Mouse (Mus musculus): ENCODE data around the gene Flnb. TPM values are rescaled to one million over a fixed set of nuclear protein-coding genes. Genes with fewer than 3 reads are reported as not detected.
A peak's percentile ranks its signal among the peaks of the same experiment; 100 is the strongest.

Gene Flnb
- total RNA-seq, 2 experiments from 2014 or later: 41.7 to 74.9 TPM

- peak in 1 of 2 experiments; percentile 50 for DNase-seq
These were observed 126.7 kb downstream of the Flnb start for GRCm38 (mm10) chr14:7944349-7945039.

- DNase-seq: no peak
These were observed 127.5 kb downstream of the Flnb start for GRCm38 (mm10) chr14:7945261-7945660.

GRCm38 (mm10) chr14:7951234-7951633, 133.5 kb downstream of the Flnb start:
- no peak for DNase-seq

- peak in 1 of 2 experiments; percentile 51 for DNase-seq
These were observed 135.0 kb downstream of the Flnb start for GRCm38 (mm10) chr14:7952610-7953254.

- no peak for DNase-seq
These were observed 136.3 kb downstream of the Flnb start for GRCm38 (mm10) chr14:7954071-7954471.

GRCm38 (mm10) chr14:7956427-7956826, 138.7 kb downstream of the Flnb start:
- no peak for DNase-seq

DNA sequence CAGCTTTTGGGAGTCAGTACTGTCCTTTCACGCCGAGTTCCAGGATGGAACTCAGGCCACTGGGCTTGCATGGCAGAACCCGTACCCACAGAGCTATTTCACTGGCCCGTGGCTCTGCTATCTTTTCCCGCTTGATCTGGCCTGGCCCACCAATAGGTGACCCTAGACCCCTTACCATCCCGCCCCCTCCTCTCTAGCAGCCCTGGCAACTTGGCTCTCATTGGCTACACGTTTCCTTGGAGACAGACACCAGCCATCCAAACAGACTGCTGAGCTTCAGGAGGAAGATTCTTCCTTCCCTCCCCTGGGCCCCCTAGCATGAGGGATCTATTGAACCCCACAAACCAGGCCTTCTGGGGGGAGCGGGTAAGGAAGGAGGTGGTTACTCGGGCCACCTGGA, 139.3 kb downstream of the Flnb start, which contains the start of gene Gm45521:
TSS of gene Gm45521 (plus strand) at position 240 of the 400 bp plus-strand sequence.
- DNase-seq: no peak

DNA sequence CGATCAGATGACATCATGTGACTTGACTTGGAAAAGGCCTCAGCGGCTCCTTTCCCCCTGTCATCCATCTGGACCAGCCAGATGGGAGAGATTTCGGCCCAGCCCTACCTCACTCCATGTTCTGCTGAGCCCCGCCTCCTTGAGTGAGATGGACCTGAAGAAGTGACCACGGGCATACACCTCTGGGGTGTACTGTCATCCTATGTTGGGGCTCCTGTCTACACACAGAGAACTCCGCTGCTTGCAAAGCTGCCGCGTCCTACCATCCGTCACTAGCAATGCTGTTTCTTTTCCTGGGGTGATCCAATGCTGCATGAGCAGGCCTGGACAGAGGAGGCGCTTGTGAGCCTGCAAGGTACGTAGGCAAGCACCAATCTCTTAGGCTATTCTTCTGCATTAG, 142.9 kb downstream of the Flnb start:
- DNase-seq: peak in 1 of 2 experiments; percentile 41

- no peak for DNase-seq
These were observed 144.0 kb downstream of the Flnb start for GRCm38 (mm10) chr14:7961714-7962113.

DNA sequence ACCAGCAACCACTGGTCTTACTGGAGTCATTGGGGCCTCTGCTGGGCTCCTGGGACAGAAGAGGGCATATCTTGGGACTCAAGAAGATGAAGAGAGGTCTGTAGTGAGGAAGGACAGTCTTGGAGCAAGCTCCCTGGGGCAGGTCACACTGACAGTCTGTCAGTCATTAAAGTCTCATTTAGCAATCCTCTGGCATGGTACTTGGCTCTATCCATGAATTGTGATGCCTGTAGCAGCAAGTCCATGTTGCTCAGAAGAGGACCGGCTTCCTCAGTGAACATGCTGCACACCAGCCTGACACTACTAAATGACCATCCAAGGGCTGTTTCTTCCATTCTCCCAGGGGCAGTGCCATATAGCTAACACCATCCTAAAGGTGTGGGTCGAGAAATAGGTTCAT, 144.9 kb downstream of the Flnb start:
- DNase-seq: no peak

DNA sequence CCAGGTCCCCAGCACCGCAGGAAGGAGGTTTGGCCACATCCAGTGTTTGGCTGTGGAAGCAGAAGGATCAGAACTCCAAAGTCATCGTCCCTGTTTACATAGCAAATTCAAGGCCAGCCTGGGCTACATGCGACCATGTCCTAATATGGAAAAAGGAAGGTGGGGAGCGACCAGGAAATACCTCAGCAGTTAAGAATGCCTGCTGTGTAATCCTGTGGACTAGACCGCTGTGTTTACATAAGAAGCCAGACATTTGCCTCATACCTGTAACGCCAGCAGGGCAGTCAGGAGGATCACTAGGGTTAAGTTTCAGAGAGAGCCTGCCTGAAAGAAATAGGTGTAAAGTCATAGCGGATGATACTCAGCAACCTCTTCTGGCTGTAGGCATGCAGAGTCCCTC, 145.4 kb downstream of the Flnb start:
- DNase-seq: no peak

- DNase-seq: peak; percentile 45 to 71
These were observed 146.6 kb downstream of the Flnb start for GRCm38 (mm10) chr14:7964219-7964889.

GRCm38 (mm10) chr14:7971889-7972493, 154.2 kb downstream of the Flnb start:
- no peak for DNase-seq

DNA sequence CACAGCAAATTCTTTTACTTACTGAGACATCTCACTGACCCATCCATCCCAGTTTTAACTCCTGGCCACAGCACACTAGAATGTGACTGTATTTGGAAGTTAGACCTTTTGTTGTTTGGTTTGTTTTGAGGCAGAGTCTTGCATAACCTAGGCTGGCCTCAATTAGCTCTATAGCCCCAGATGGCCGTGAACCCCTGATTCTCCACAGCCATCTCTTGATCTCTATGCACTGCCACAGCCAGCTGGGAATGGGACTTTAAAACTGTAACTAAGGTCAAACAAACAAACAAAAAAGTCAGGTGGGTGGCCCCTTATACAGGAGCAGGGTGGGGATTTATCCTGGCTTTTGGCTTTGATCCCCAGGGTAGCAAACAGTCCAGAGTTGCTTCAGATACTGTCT, 156.9 kb downstream of the Flnb start:
- DNase-seq: no peak

- DNase-seq: no peak
These were observed 157.4 kb downstream of the Flnb start for GRCm38 (mm10) chr14:7975177-7975576.

- no peak for DNase-seq
These were observed 159.7 kb downstream of the Flnb start for GRCm38 (mm10) chr14:7977471-7977870.

DNA sequence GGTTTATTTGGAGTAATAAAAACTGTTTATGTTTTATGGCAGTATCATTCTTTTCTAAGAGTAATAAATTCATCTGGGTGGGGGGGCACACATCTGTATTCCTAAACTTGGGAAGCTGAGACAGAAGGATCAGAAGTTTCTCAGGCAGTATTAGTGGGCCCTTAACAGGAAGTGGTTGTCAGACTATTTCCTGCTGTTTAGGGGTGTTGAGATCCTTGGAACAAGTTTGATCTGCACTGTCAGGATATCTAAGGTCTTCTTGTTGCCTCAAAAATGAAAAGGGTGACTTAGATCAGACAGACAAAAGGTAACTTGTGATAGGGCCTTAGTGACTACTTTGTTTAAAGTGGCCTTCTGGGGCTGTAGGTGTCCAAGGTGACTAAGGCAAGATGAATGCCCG, 160.4 kb downstream of the Flnb start:
- DNase-seq: no peak

DNA sequence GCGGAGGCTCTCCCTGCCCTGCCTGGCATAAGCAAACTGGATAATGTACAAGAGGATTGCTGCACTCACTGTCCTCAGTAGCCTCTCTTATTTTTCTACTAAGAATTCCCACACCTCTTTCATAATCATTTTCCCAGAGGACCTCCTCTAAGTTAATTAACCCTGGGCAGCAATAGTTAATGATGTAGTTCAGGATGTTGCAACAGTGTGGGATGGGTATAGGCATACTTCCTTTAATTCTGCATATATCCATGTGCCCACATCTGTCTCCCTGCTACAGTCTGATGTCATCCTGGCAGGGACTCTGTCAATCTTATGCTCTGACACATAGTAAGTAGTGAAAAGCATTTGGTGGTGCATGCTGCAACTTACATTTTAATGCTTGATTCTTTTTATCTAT, 163.5 kb downstream of the Flnb start:
- DNase-seq: no peak

DNA sequence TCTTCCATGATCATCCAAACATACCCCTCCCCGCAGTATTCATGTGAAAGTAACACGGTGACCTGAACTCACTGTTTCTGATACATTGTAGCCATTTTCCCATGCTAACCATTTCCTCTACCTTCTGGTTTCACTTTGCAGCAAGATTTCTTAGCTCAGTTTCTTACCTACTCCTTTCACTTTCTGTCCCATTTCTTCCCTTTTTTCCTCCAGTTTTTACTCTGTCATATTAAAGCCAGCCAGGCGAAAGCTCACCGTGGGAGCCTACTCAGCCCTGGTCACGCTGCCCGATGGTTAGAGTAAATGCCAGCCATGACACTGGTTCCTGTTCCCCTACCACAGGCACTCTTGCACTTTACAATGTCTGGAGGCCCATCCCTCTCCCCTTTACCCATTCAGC, 169.2 kb downstream of the Flnb start:
- no peak for DNase-seq

DNA sequence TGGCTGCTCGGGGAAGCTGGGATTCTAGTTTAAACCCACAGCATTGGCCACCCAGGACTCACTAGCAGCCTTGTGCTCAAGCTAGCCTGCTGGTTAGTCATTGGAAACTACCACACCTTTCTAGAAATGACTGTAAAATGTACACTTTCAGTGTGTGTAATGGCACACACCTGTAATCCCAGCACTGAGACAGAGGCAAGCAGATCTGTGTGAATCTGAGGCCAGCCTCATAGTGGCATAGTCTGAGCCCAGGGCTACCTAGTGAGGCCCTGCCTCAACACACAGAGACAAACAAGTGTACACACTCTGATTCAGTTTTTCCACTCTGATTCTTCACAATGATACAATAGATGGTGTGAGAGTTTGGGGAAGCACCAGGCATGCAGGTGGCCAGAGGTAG, 171.6 kb downstream of the Flnb start:
- DNase-seq: no peak

DNA sequence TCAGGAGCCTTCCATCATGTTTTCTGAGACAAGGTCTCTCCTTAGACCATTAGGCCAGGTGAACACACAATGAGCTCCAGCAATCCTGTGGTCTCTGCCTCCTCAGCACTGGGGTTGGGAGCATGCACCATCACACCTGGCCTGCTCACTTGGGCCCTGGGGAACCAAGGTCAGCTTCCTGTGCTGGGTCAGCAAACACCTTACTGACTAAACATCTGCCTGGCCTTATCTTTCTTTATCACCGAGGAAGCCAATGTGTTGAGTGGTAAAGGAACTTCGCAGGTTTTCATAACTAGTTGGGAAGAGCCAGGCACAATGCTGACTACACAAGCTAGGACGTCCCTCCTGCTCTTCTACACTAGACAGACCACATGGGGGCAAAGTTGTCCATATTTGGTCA, 172.2 kb downstream of the Flnb start:
- DNase-seq: no peak

GRCm38 (mm10) chr14:7991108-7991776, 173.5 kb downstream of the Flnb start:
- no peak for DNase-seq
